Mouse (Mus musculus): ENCODE data around the gene Cdc40.

GRCm38 (mm10) chr10:40895765-40896164, 12.7 kb upstream of the Cdc40 start:
- TF ChIP-seq CTCF (IDR thresholded peaks at IDR 0.05; ENCODE audit: borderline replicate concordance, insufficient read depth, low read depth, low read length), result no peak
- no peak for TF ChIP-seq POLR2A (IDR thresholded peaks at IDR 0.05; ENCODE audit: borderline replicate concordance, insufficient read depth, low read length)

Data from cerebellum, adult 2 months (tissue).